Comparison of ENCODE assay signal across 8 mouse cellular contexts in genomic region chr12:116485591-116486403, GRCm38 (mm10). TPM values are rescaled to one million over a fixed set of nuclear protein-coding genes. Genes with fewer than 3 reads are reported as not detected.
DNase-seq lines count a peak whose midpoint lies in the region; ATAC-seq lines count a peak whose summit lies in the region.

Gene Ptprn2 (plus strand): TSS chr12:116485720.

- H3K9ac ChIP-seq in intestine, embryonic 15.5 days, result peak within 1 kb of the TSS; percentile 20; the same call in 1 of the 2 replicates

- no peak within 1 kb of the TSS for H3K27ac ChIP-seq in intestine, embryonic 15.5 days
- H3K27ac ChIP-seq in macrophage, result no peak within 1 kb of the TSS

- no peaks in the 10 kb centered on the region for H3K9me3 ChIP-seq in intestine, embryonic 15.5 days

- no peaks in the 10 kb centered on the region for H3K36me3 ChIP-seq in intestine, embryonic 15.5 days
- H3K36me3 ChIP-seq in macrophage (ENCODE audit: inconsistent target), result no peaks in the 10 kb centered on the region

- H3K4me1 ChIP-seq in intestine, embryonic 15.5 days (replicated peaks), result peaks cover 4% of the 10 kb centered on the region

- H3K4me3 ChIP-seq in intestine, embryonic 15.5 days (replicated peaks), result peak within 1 kb of the TSS; percentile 57
- peak within 1 kb of the TSS; percentile 5; the same call in 1 of the 2 replicates for H3K4me3 ChIP-seq in macrophage (ENCODE audit: inconsistent target)

- peak; percentile 96 for ATAC-seq in intestine, embryonic 15.5 days

- H3K4me2 ChIP-seq in intestine, embryonic 15.5 days (replicated peaks), result peak within 1 kb of the TSS; percentile 99

- DNase-seq in ZHBTc4 (ENCODE audit: low read depth, low spot score), result peak; percentile 86
- peak; percentile 84 for DNase-seq in cerebellum, adult 9-11 months
- peak; percentile 48 to 61 for DNase-seq in frontal cortex, postnatal 14 days (ENCODE audit: low spot score in 2 of 2)
- peak; percentile 36 to 63 for DNase-seq in left cerebral cortex, adult 9 months (ENCODE audit: low spot score in 2 of 2)
- peak; percentile 67 to 70 for DNase-seq in right cerebral cortex, adult 2 months (ENCODE audit: low spot score in 2 of 2)
- DNase-seq in yolk sac, embryonic 10.5 days (ENCODE audit: low spot score), result peak; percentile 80

- no peaks in the 10 kb centered on the region for H3K79me2 ChIP-seq in macrophage (ENCODE audit: inconsistent target)

- 0 out of 2 replicates have a peak, but pooled peaks cover 12% of the 10 kb centered on the region for H3K27me3 ChIP-seq in intestine, embryonic 15.5 days (replicated peaks)

- WGBS in intestine, embryonic 15.5 days, result under 1% methylated on average over 86 of the region's 86 CpGs
- WGBS in macrophage (ENCODE audit: missing documents), result 3% methylated on average over 64 of the region's 86 CpGs

RNA-seq across cellular contexts. Expression of gene Ptprn2, which starts in this region (rescaled TPM):
- polyA plus RNA-seq in intestine, embryonic 15.5 days (2015; fragmentation: Nextera tagmentation; extraction: Ambion mirVana), result 1.9 and 3.6 TPM in 2 replicates
- under 1 TPM in 5 of 26 experiments, not detected in 21; 0.16 to 0.57 (median 0.41) TPM for total RNA-seq in macrophage (2018; cell fraction: chromatin; rRNA removed)
- total RNA-seq in macrophage (2018; cell fraction: cytosol; rRNA removed), result under 1 TPM in 10 of 26 experiments, not detected in 16; 0.03 to 0.18 (median 0.08) TPM
- total RNA-seq in macrophage (2018; cell fraction: nucleus; rRNA removed), result under 1 TPM in 4 of 26 experiments, not detected in 22; 0.16 to 0.44 (median 0.26) TPM
- polyA plus RNA-seq in macrophage (2018), result 0.06 TPM in 1 of 3 replicates, not detected in the others
